Mouse (Mus musculus) MEL (cell line): Measurements from ENCODE around the gene Lyrm1. TPM values are rescaled to one million over a fixed set of nuclear protein-coding genes. Genes with fewer than 3 reads are reported as not detected.
A peak's percentile ranks its signal among the peaks of the same experiment; 100 is the strongest.

Source experiments
- DNase-seq: peaks from one replicate; pipeline ENCODE4 v3.0.0; 2011; ENCODE audit warnings: low read depth, low spot score
- H3K27ac ChIP-seq: 2 replicates; pipeline ENCODE4 v1.5.1; 2012; ENCODE audit warnings: low read depth, mild to moderate bottlenecking, control low read depth, low read length, moderate library complexity; ENCODE audit not compliant: control insufficient read depth
- H3K27me3 ChIP-seq, 2 experiments: fragments of 150-350 bp in 1 of 2; sonication (generic) in 1 of 2; 2 replicates each; pipeline ENCODE4 v1.6.1; 2012; ENCODE audit warnings: low read length in 2 of 2, mild to moderate bottlenecking in 2 of 2, improper control_type of control experiment in 1 of 2, moderate library complexity in 1 of 2; ENCODE audit not compliant: insufficient read depth in 2 of 2, control insufficient read depth in 1 of 2
- H3K36me3 ChIP-seq, 2 experiments: 2 replicates each; pipeline ENCODE4 v1.6.1; 2012 to 2014; ENCODE audit warnings: low read length in 2 of 2, improper control_type of control experiment in 1 of 2, inconsistent platforms in 1 of 2, mild to moderate bottlenecking in 1 of 2; ENCODE audit not compliant: insufficient read depth in 2 of 2, control insufficient read depth in 1 of 2
- H3K4me1 ChIP-seq, 2 experiments: fragments of 150-350 bp in 1 of 2; sonication (generic) in 1 of 2; 2 replicates each; pipeline ENCODE4 v1.6.1; 2012; ENCODE audit warnings: low read length in 2 of 2, improper control_type of control experiment in 1 of 2, mild to moderate bottlenecking in 1 of 2; ENCODE audit not compliant: insufficient read depth in 2 of 2, control insufficient read depth in 1 of 2
- H3K4me3 ChIP-seq, 2 experiments: fragments of 150-350 bp in 1 of 2; sonication (generic) in 1 of 2; 2 replicates each; pipeline ENCODE4 v1.5.1; 2012; ENCODE audit warnings: low read depth in 2 of 2, low read length in 2 of 2, mild to moderate bottlenecking in 2 of 2, moderate library complexity in 2 of 2, control low read depth in 1 of 2, improper control_type of control experiment in 1 of 2; ENCODE audit not compliant: control insufficient read depth in 1 of 2, insufficient read depth in 1 of 2
- H3K79me2 ChIP-seq: 2 replicates; pipeline ENCODE4 v1.6.1; 2012; ENCODE audit warnings: mild to moderate bottlenecking, low read length, moderate library complexity; ENCODE audit not compliant: control insufficient read depth, poor library complexity, insufficient read depth
- H3K9ac ChIP-seq: 2 replicates; pipeline ENCODE4 v1.6.1; 2012; ENCODE audit warnings: low read depth, mild to moderate bottlenecking, control low read depth, low read length, moderate library complexity; ENCODE audit not compliant: control insufficient read depth, poor library complexity, severe bottlenecking
- H3K9me3 ChIP-seq: fragments of 150-350 bp; sonication (generic); replicated peaks from 2 replicates; pipeline ENCODE4 v1.6.1; 2012; ENCODE audit warnings: mild to moderate bottlenecking, low read length, improper control_type of control experiment, moderate library complexity; ENCODE audit not compliant: insufficient read depth
- CHD1 ChIP-seq: IDR thresholded peaks from 2 replicates; pipeline ENCODE4 v1.6.1; 2012; ENCODE audit warnings: low read depth, mild to moderate bottlenecking, inconsistent platforms, low read length, improper control_type of control experiment
- CHD2 ChIP-seq: IDR thresholded peaks from 2 replicates; pipeline ENCODE4 v1.6.1; 2011; ENCODE audit warnings: low read length, improper control_type of control experiment
- CTCF ChIP-seq, 3 experiments: IDR thresholded peaks in 2 of 3; conservative IDR thresholded peaks in 1 of 3; 2 replicates each; pipeline ENCODE4 v1.5.1; 2011 to 2012; ENCODE audit warnings: low read length in 3 of 3, low read depth in 2 of 3, mild to moderate bottlenecking in 2 of 3, improper control_type of control experiment in 1 of 3, inconsistent platforms in 1 of 3, mixed read lengths in 1 of 3, moderate library complexity in 1 of 3; ENCODE audit not compliant: control insufficient read depth in 1 of 3, insufficient read depth in 1 of 3, poor library complexity in 1 of 3, severe bottlenecking in 1 of 3
- E2F4 ChIP-seq: IDR thresholded peaks from 2 replicates; pipeline ENCODE4 v1.6.1; 2011; ENCODE audit warnings: low read depth, low read length, improper control_type of control experiment, borderline replicate concordance
- EP300 ChIP-seq, 2 experiments: IDR thresholded peaks; 2 replicates each; pipeline ENCODE4 v1.6.1; 2011; ENCODE audit warnings: improper control_type of control experiment in 2 of 2, low read length in 2 of 2, low read depth in 1 of 2, mild to moderate bottlenecking in 1 of 2
- ETS1 ChIP-seq: IDR thresholded peaks from 2 replicates; pipeline ENCODE4 v1.6.1; 2012; ENCODE audit warnings: low read depth, mild to moderate bottlenecking, inconsistent platforms, low read length, improper control_type of control experiment, moderate library complexity
- GABPA ChIP-seq: IDR thresholded peaks from 2 replicates; pipeline ENCODE4 v1.6.1; 2012; ENCODE audit warnings: low read depth, mild to moderate bottlenecking, inconsistent platforms, low read length, improper control_type of control experiment, moderate library complexity
- GATA1 ChIP-seq: IDR thresholded peaks from 2 replicates; pipeline ENCODE4 v1.6.1; 2011; ENCODE audit warnings: low read depth, low read length, improper control_type of control experiment
- HCFC1 ChIP-seq: IDR thresholded peaks from 2 replicates; pipeline ENCODE4 v1.6.1; 2012; ENCODE audit warnings: low read depth, mild to moderate bottlenecking, inconsistent platforms, low read length, improper control_type of control experiment, moderate library complexity
- MAFK ChIP-seq: IDR thresholded peaks from 2 replicates; pipeline ENCODE4 v1.6.1; 2011; ENCODE audit warnings: low read depth, mild to moderate bottlenecking, low read length, improper control_type of control experiment, borderline replicate concordance
- MAX ChIP-seq: IDR thresholded peaks from 2 replicates; pipeline ENCODE4 v1.6.1; 2011; ENCODE audit warnings: low read length, improper control_type of control experiment
- MAZ ChIP-seq: IDR thresholded peaks from 2 replicates; pipeline ENCODE4 v1.6.1; 2012; ENCODE audit warnings: low read depth, mild to moderate bottlenecking, inconsistent platforms, low read length, improper control_type of control experiment
- MXI1 ChIP-seq: IDR thresholded peaks from 2 replicates; pipeline ENCODE4 v1.6.1; 2011; ENCODE audit warnings: mild to moderate bottlenecking, low read depth, low read length, improper control_type of control experiment
- MYC ChIP-seq: IDR thresholded peaks from 2 replicates; pipeline ENCODE4 v1.6.1; 2011; ENCODE audit warnings: low read depth, mild to moderate bottlenecking, low read length, improper control_type of control experiment, moderate library complexity
- NELFE ChIP-seq: IDR thresholded peaks from 2 replicates; pipeline ENCODE4 v1.6.1; 2011; ENCODE audit warnings: low read depth, low read length, improper control_type of control experiment
- NRF1 ChIP-seq: IDR thresholded peaks from 2 replicates; pipeline ENCODE4 v1.6.1; 2014; ENCODE audit warnings: low read depth, mild to moderate bottlenecking, inconsistent platforms, low read length, improper control_type of control experiment, moderate library complexity; ENCODE audit not compliant: poor library complexity, insufficient read depth, severe bottlenecking
- POLR2A ChIP-seq, 2 experiments: IDR thresholded peaks; 2 replicates each; pipeline ENCODE4 v1.6.1; 2011 to 2012; ENCODE audit warnings: low read length in 2 of 2, mild to moderate bottlenecking in 2 of 2, control low read depth in 1 of 2, improper control_type of control experiment in 1 of 2, low read depth in 1 of 2, moderate library complexity in 1 of 2; ENCODE audit not compliant: control insufficient read depth in 1 of 2, insufficient read depth in 1 of 2, poor library complexity in 1 of 2
- POLR2AphosphoS2 ChIP-seq: IDR thresholded peaks from 2 replicates; pipeline ENCODE4 v1.6.1; 2011; ENCODE audit warnings: low read length, improper control_type of control experiment
- POLR2AphosphoS5 ChIP-seq: IDR thresholded peaks from 2 replicates; pipeline ENCODE4 v1.6.1; 2012; ENCODE audit warnings: low read depth, borderline replicate concordance, mild to moderate bottlenecking, inconsistent platforms, low read length, moderate library complexity, mixed read lengths
- RAD21 ChIP-seq: IDR thresholded peaks from 2 replicates; pipeline ENCODE4 v1.6.1; 2011; ENCODE audit warnings: mild to moderate bottlenecking, low read depth, low read length, improper control_type of control experiment
- SMC3 ChIP-seq: IDR thresholded peaks from 2 replicates; pipeline ENCODE4 v1.6.1; 2011; ENCODE audit warnings: low read depth, low read length, improper control_type of control experiment
- TCF12 ChIP-seq: IDR thresholded peaks from 2 replicates; pipeline ENCODE4 v1.6.1; 2014; ENCODE audit warnings: low read depth, mild to moderate bottlenecking, inconsistent platforms, low read length, improper control_type of control experiment, moderate library complexity
- UBTF ChIP-seq: IDR thresholded peaks from 2 replicates; pipeline ENCODE4 v1.6.1; 2012; ENCODE audit warnings: low read depth, mild to moderate bottlenecking, inconsistent platforms, low read length, improper control_type of control experiment, moderate library complexity, borderline replicate concordance; ENCODE audit not compliant: insufficient read depth
- USF1 ChIP-seq: IDR thresholded peaks from 2 replicates; pipeline ENCODE4 v1.6.1; 2014; ENCODE audit warnings: low read depth, mild to moderate bottlenecking, inconsistent platforms, low read length, improper control_type of control experiment, moderate library complexity
- ZC3H11A ChIP-seq: IDR thresholded peaks from 2 replicates; pipeline ENCODE4 v1.6.1; 2012; ENCODE audit warnings: low read depth, mild to moderate bottlenecking, inconsistent platforms, low read length, improper control_type of control experiment
- ZMIZ1 ChIP-seq: IDR thresholded peaks from 2 replicates; pipeline ENCODE4 v1.6.1; 2012; ENCODE audit warnings: low read depth, mild to moderate bottlenecking, inconsistent platforms, low read length, improper control_type of control experiment, moderate library complexity
- polyA plus RNA-seq, 2 experiments: library from polyadenylated mRNA; stranded (reverse) in 1 of 2; unstranded in 1 of 2; fragments of >175 nt in 1 of 2; fragments of >200 nt in 1 of 2; gene quantifications; 2 replicates each; pipeline versions ENCODE4 v1.2.1 to v1.2.4; 2012; ENCODE audit warnings: low replicate concordance in 2 of 2, low read depth in 1 of 2; ENCODE audit not compliant: insufficient read length in 2 of 2, insufficient read depth in 1 of 2, missing spikeins in 1 of 2
- total RNA-seq: library from RNA; depleted of rRNA; stranded (reverse); fragments of 300-350 nt; gene quantifications from 2 replicates; pipeline ENCODE4 v1.2.3, GENCODE M21; 2012

Gene Lyrm1
- total and polyA plus RNA-seq, 3 experiments, result 4.0 to 4.4 TPM; not detected in 1

DNA sequence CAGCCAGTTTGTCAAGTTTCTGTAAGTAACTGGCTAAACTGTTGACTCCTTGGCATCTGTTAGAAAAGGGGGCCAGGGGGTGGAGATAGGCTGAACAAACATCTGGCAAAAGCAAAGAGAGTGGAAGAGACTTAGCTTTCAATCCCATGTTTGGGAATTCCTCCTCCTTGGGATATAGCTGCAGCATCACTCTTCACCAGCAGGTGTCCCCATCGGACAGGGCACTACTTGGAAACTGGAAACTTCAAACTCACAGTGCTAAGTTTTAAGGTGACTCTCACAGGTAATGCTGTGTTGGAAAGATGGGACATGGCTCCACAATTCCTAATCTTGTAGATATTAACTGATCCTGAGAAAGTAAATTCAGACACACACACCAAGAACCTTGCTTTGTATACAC, 46.6 kb upstream of the Lyrm1 start:
- Histone ChIP-seq H3K9me3 (no peaks in the 10 kb centered on the region), H3K27ac (no peak overlapping the region), H3K27me3 (no peaks in the 10 kb centered on the region), H3K4me1 (peaks cover 6 to 12% of the 10 kb centered on the region in 2 experiments), H3K9ac (no peak overlapping the region), H3K79me2 (no peaks in the 10 kb centered on the region), H3K4me3 (no peak overlapping the region), H3K36me3 (peaks cover 10 to 16% of the 10 kb centered on the region in 2 experiments)
- peak; percentile 36 for DNase-seq
- peak; percentile 79 for TF ChIP-seq RAD21
- peak; percentile 67 for TF ChIP-seq ZC3H11A
- TF ChIP-seq SMC3, result peak; percentile 73
- TF ChIP-seq POLR2AphosphoS5, result no peak
- TF ChIP-seq CTCF (IDR thresholded peaks at IDR 0.05 in 2 of 3, conservative IDR thresholded peaks at IDR 0.05 in 1 of 3; ENCODE audit: control insufficient read depth in 1 of 3, insufficient read depth in 1 of 3, low read depth in 2 of 3, low read length in 3 of 3, poor library complexity in 1 of 3, severe bottlenecking in 1 of 3), result peak; percentile 77 to 93 (median 82)

GRCm38 (mm10) chr7:119850737-119851136, 44.9 kb upstream of the Lyrm1 start:
- no peaks in the 10 kb centered on the region for H3K9me3 ChIP-seq
- TF ChIP-seq MXI1 (no peak), GATA1 (no peak), GABPA (no peak), MAFK (no peak), ETS1 (no peak), ZMIZ1 (no peak), CHD2 (no peak)
- H3K4me1 ChIP-seq, result peaks cover 7 to 16% of the 10 kb centered on the region in 2 experiments
- no peaks in the 10 kb centered on the region for H3K27me3 ChIP-seq
- H3K79me2 ChIP-seq, result no peaks in the 10 kb centered on the region
- no peak overlapping the region for H3K4me3 ChIP-seq
- no peak overlapping the region for H3K27ac ChIP-seq
- no peak for DNase-seq
- peaks cover 10 to 20% of the 10 kb centered on the region in 2 experiments for H3K36me3 ChIP-seq
- H3K9ac ChIP-seq, result no peak overlapping the region

- Histone ChIP-seq H3K27me3 (no peaks in the 10 kb centered on the region), H3K9ac (no peak overlapping the region), H3K36me3 (peaks cover 7 to 16% of the 10 kb centered on the region in 2 experiments)
Observed at GRCm38 (mm10) chr7:119852494-119852893, 43.2 kb upstream of the Lyrm1 start.

More at GRCm38 (mm10) chr7:119852494-119852893, 43.2 kb upstream of the Lyrm1 start:
- TF ChIP-seq EP300 (IDR thresholded peaks at IDR 0.05; ENCODE audit: low read depth in 1 of 2, low read length in 2 of 2) (no peak), TCF12 (no peak), USF1 (no peak), POLR2AphosphoS2 (no peak), CHD1 (no peak), ZMIZ1 (no peak), UBTF (no peak), HCFC1 (no peak), NELFE (no peak), CHD2 (no peak), MAX (no peak), POLR2A (IDR thresholded peaks at IDR 0.05; ENCODE audit: control insufficient read depth in 1 of 2, insufficient read depth in 1 of 2, low read depth in 1 of 2, low read length in 2 of 2, poor library complexity in 1 of 2) (no peak), MAZ (no peak), MYC (no peak), MXI1 (no peak), NRF1 (no peak), CTCF (IDR thresholded peaks at IDR 0.05 in 2 of 3, conservative IDR thresholded peaks at IDR 0.05 in 1 of 3; ENCODE audit: control insufficient read depth in 1 of 3, insufficient read depth in 1 of 3, low read depth in 2 of 3, low read length in 3 of 3, poor library complexity in 1 of 3, severe bottlenecking in 1 of 3) (no peak), E2F4 (no peak)
- H3K4me1 ChIP-seq, result peaks cover 7 to 12% of the 10 kb centered on the region in 2 experiments
- no peak for DNase-seq
- no peaks in the 10 kb centered on the region for H3K79me2 ChIP-seq
- H3K9me3 ChIP-seq, result no peaks in the 10 kb centered on the region
- H3K27ac ChIP-seq, result no peak overlapping the region
- H3K4me3 ChIP-seq, result no peak overlapping the region
